Mouse (Mus musculus): ENCODE results near the gene Usp4.
A peak's percentile ranks its signal among the peaks of the same experiment; 100 is the strongest.
"Not testable (repeated sequence)": the region's sequence is repeated elsewhere in the genome, so short reads cannot be mapped to it uniquely, and the experiment has no call there.

The Usp4 gene

DNA sequence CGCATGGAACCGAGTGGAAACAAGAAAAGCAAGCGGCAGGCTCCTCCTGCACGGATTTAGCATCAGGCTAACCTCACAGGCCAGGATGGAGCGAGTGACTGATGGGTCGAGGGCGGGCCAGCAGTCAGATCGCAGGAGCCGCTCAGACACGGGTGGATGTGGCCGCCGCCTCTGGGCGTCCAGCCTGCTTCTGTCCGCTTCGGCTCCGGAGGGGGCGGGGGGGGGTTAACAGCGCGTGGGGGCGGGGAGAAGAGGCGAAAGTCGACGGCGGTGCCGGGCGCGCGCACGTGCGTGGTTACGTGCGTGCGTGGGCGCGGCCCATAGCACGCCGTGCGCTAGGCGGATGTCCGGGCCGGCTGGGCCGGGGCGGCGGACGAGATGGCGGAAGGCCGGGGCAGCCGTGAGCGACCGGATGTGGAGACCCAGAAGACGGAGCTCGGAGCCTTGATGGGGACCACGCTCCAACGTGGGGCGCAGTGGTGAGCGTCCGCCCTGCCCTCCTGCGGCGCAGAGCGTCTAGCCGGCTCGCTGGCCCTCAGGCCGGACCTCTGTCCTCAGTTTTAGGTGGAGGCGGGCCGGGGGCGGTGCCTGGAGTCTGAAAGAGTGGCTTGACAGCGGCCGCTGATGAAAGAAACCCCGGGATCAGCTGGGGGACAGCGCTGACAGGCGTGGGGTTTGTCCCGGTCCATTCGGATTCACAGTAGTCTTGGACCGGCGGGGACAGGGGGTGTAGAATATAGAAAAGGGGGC is at the start of gene Usp4:
TSS of gene Usp4 (plus strand) at position 314 of the 750 bp plus-strand sequence.
- peak; percentile 86 for DNase-seq (ENCODE audit: low spot score in 2 of 2)

GRCm38 (mm10) chr9:108301853-108302252 is 45.8 kb upstream of the Usp4 start:
- no peak for DNase-seq (ENCODE audit: low spot score in 2 of 2)

DNA sequence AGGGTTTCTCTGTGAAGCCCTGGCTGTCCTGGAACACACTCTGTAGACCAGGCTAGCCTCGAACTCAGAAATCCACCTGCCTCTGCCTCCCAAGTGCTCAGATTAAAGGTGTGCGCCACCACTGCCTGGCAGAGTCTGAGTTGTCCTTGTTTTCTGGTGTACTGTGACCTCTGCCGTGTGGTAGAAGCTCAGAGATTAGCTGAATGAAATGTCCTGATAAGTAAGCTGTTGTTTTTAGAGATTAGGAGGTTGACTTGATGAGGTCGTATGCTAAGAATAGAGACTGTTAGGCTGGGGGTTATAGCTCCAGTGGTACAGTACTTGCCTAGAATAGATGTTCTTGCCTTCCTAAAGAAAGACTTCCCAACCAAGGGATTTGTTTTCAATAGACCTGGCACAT is 42.9 kb upstream of the Usp4 start:
- DNase-seq (ENCODE audit: low spot score in 2 of 2): no peak

DNA sequence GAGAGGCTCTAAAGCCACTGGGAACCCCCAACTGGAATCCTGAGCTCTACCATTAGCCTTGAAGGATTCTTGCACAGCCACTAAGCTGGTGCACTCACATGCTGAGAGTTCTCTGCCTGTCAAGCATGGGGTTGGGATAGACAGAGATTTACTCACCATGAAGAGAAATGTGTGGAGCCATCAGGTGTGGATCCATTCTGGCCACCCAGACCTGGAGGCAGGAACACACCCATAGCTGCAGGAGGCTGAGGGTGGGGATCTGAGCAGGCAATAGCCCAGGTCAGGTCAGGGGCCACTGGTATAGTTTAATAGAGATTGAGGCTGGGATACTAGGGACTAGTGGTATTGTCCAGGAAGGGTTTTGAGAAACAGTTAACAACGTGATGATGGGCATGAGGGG is 42.5 kb upstream of the Usp4 start:
- DNase-seq (ENCODE audit: low spot score in 2 of 2): no peak

DNA sequence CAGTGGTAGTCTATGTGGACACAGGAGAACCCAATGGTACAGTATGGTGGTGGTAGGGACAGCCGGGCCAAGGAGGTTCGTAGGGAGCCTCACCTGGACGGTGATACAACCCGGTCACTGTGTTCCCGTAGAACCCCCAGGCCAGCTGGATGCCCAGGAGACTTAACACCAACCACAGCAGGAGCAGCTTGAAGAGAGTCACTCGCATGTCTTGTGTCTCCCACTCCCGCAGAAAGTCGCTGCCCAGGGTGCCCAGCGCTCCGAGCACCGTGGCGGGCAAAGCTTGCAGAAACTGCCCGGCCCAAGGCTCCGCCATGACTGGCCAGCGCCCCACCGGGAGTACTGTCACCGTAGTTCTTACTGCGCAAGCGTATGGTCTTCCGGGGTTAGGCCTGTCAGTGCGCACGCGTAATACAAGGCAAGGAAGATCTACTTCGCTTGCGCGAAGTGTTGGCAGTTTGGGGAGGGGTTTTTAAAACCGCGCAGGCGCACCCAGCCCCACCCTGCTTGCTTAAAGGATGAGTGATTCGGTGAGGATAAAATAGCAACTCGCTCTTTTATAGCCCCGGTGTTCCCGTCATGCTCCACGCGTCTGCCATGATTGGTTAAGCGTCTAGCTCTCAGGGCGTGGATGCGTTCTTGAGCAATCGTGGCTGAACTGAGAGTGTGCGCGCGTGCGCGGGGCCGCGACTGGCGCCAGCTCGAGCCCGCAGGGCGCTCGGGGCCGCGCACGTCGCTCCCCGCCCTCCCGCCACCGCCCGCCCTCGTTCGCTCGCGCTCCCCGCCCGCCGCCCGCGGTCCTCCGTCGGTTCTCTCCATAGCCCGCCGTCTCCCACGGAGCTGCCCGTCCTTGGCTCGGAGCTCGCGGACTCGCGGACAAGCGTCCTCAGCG is 41.8 kb upstream of the Usp4 start, which contains the start of the genes Rhoa and Tcta:
TSS of gene Rhoa (plus strand) at position 501 of the 892 bp plus-strand sequence.
TSS of gene Tcta (minus strand) at position 532 of the 892 bp plus-strand sequence.
- peak; percentile 99 for DNase-seq (ENCODE audit: low spot score in 2 of 2)

DNA sequence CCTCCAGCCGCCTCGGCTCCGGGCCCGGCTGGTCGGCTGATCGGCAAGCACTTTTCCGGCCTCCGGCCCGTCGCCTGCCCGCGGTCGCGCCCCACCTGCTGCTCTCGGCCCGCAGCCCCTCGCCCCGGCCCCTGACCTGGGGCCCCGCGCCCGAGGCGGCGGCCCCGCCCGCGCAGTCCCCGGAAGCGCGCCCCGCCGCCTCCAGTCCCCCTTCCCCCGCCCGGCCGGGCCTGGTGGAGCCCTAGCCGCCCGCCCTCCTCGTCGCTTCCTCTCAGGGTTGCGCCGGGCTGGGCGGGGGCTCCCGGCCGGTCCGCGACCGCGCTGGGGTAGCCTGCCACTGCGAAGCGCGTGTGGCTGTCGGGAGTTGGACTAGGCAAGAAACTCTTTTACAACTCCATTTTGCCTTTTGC is 41.1 kb upstream of the Usp4 start:
- DNase-seq (ENCODE audit: low spot score in 2 of 2): peak; percentile 75 to 85

- DNase-seq (ENCODE audit: low spot score in 2 of 2): peak in 1 of 2 experiments; percentile 23
Observed at GRCm38 (mm10) chr9:108307021-108307807, 40.4 kb upstream of the Usp4 start.

GRCm38 (mm10) chr9:108308141-108308540 is 39.5 kb upstream of the Usp4 start:
- no peak for DNase-seq (ENCODE audit: low spot score in 2 of 2)

DNA sequence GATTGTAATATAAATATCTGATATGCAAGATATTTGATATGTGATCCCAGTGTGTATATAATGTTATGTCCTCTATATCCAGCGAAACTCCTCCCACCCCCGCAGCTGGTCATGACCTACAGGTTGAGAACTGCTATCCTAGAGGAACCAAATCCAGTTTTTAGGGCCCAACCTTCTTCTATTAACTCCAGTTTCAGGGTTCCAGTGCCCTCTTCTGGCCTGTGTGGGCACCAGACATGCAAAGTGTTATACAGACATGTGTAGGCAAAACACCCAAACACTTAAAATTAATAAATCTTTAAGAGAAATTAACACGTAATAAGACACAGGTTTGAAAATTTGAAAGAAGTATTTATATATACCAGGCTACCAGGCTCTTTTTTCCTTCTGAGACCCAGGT is 30.1 kb upstream of the Usp4 start:
- DNase-seq (ENCODE audit: low spot score in 2 of 2): no peak

DNA sequence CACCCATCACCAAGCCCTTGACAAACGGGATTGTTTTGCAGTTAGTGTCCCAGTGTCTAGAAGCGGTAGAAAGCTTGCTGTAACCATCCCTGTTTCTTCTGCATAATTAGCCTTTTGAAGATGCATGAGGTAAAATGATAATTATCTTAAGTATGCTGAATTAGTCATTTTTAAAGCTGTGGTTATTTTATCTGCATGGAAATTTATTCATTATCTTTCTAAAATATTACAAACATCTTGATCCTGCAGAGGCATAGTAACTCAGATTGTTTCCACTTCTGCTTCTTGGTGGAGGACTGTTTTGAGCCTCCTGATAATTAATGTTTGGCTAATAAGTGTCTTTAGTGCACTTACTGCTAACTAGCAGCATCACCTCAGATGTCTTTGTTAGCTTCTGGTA is 29.2 kb upstream of the Usp4 start:
- DNase-seq (ENCODE audit: low spot score in 2 of 2): no peak

DNA sequence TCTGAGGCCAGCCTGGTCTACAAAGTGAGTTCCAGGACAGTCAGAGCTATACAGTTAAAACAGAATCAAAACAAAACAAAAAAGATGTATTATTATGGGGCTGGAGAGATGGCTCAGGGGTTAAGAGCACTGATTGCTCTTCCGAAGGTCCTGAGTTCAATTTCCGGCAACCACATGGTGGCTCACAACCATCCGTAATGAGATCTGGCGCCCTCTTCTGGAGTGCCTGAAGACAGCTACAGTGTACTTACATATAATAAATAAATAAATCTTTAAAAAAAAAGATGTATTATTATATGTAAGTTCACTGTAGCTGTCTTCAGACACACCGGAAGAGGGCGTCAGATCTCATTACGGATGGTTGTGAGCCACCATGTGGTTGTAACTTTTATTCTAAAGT is 25.6 kb upstream of the Usp4 start:
- not testable (repeated sequence) for DNase-seq (ENCODE audit: low spot score in 2 of 2)

- DNase-seq (ENCODE audit: low spot score in 2 of 2): no peak
Observed at GRCm38 (mm10) chr9:108324784-108325183, 22.9 kb upstream of the Usp4 start.

- no peak for DNase-seq (ENCODE audit: low spot score in 2 of 2)
Observed at GRCm38 (mm10) chr9:108325811-108326210, 21.8 kb upstream of the Usp4 start.

DNA sequence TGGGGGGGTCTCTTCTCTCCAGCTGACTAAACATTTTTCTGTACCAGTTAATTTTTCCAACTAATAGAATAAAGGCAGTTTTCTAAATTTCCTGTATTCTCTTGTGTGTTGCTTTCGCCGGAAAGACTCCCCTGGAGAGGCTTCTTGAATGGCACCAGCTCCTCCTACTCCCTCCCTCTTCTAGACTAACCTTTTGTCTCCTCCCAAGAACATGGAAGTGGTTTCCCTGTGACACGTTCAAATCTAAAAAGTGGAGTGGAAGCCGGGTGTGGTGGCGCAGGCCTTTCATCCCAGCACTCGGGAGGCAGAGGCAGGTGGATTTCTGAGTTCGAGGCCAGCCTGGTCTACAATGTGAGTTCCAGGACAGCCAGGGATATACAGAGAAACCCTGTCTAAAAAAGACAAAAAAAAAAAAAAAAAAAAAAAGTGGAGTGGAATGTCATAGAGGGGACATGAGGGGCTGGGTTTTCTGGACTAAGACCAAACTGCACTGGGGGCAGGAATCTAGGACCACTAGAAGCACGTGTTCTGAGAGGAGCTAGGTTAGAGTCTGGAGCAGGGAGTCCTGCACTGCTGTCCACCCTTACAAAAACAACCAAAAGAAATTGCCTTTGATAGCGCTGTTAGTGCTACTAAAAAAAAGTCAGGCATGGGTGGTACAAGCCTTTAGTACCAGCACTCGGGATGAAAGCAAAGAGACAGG is 9.7 kb upstream of the Usp4 start:
- no peak for DNase-seq (ENCODE audit: low spot score in 2 of 2)

GRCm38 (mm10) chr9:108338551-108338885 is 9.1 kb upstream of the Usp4 start:
- DNase-seq (ENCODE audit: low spot score in 2 of 2): no peak

DNA sequence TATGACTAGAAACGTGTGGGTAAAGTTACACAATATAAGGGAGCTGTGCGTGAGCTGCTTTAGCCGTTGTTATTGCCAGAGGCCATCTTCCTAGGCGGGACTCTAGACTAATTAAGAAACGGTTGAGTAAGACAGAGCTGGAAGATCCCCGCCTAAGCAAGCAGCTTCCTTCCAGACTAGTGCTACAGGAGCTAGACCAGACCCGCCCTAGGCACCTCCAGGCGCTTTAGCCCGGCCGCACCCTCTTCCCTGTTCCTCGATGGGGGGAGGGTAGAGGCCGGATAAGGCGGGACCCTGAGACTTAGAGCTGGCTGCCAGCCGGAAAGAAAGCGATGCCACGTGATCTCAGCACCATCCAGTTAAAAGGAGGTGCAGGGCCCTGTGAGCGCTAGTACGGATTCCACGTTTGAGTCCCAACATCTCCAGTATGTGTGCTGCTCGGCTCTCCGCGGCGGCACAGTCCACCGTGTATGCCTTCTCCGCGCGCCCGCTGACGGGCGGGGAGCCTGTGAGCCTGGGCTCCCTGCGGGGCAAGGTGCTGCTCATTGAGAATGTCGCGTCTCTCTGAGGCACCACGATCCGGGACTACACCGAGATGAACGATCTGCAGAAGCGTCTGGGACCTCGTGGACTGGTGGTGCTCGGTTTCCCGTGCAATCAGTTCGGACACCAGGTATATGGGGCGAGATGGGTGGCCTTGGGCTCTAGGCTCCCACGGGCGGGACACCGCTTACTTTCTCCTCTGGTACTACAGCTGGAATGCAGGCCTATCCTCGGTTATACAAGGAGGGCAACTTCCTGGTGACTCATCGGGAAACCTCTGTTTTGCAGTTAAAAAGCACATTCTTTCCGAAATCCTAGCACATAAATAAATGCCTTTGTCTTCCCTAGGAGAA is 8.5 kb upstream of the Usp4 start, which contains the start of gene Gpx1:
TSS of gene Gpx1 (plus strand) at position 18 of the 896 bp plus-strand sequence.
- DNase-seq (ENCODE audit: low spot score in 2 of 2): peak; percentile 85 to 88

GRCm38 (mm10) chr9:108339886-108340257 is 7.8 kb upstream of the Usp4 start:
- DNase-seq (ENCODE audit: low spot score in 2 of 2): peak in 1 of 2 experiments; percentile 3

DNA sequence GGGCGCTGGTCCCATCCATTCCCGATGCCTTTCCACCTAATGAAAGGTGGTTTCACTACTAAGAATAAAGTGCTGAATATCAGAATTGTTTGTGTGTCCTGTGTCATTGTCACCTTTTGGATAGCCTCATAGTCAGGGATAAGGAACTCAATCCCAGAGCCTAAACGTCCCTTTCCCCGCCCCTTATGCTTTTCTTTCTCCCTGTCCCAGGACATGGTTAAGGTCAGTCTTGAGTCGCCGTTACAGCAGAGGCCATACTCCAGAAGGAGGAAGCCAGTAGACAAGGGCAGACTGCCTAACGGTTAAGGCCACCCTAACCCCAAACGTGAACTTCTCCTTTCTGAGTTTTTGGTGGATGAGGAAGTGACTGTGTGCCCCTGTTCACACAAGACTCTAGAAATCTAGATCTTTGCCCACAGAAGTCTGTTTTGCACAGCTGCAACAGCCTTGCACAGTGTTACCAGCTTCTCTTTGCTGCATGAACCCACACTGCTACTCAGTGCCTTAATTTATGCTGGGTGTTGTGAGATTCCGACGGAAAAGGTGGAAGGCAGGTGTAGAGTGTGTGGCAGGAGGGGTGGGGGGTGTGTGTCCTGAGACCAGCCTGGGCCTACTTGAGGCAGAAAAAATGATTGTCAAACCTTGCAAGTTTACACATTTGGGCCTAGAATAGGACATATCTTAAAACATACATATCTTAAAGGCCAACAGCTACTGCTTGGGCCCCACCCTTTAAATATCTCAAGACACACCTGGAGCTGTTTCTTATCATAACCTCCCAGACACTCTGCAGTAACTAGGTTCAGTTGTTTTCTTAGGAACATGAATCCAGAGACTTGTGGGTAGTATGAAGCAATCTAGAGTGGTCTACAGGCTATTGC is 7.2 kb upstream of the Usp4 start:
- DNase-seq (ENCODE audit: low spot score in 2 of 2): peak; percentile 22 to 62

- no peak for DNase-seq (ENCODE audit: low spot score in 2 of 2)
Observed at GRCm38 (mm10) chr9:108341139-108341475, 6.5 kb upstream of the Usp4 start.
